Mouse (Mus musculus) liver, embryonic 11.5 days (tissue): ENCODE data around the gene Chadl. TPM values are rescaled to one million over a fixed set of nuclear protein-coding genes. Genes with fewer than 3 reads are reported as not detected.
"Not testable (repeated sequence)": the region's sequence is repeated elsewhere in the genome, so short reads cannot be mapped to it uniquely, and the experiment has no call there.

Experiments used
- ATAC-seq: fragments of 200-750 bp; cut with Nextera tagmentation; replicated peaks from 2 replicates; pipeline ENCODE4 v1.8.0; 2017; ENCODE audit warnings: moderate number of reproducible peaks, mild to moderate bottlenecking, moderate TSS enrichment, moderate library complexity; ENCODE audit not compliant: low FRiP score
- DNase-seq: peaks from one replicate; pipeline ENCODE4 v3.0.0-alpha.2; 2017; ENCODE audit warnings: low spot score
- H3K27ac ChIP-seq: fragments of 300-500 bp; sonication (generic); 2 replicates; pipeline ENCODE4 v1.5.1; 2014; ENCODE audit warnings: mild to moderate bottlenecking, low read depth, low read length, control low read depth
- H3K27me3 ChIP-seq: fragments of 300-500 bp; sonication (generic); replicated peaks from 2 replicates; pipeline ENCODE4 v1.6.1; 2014; ENCODE audit warnings: low read length, mixed read lengths; ENCODE audit not compliant: control insufficient read depth, insufficient read depth
- H3K36me3 ChIP-seq: fragments of 300-500 bp; sonication (generic); 2 replicates; pipeline ENCODE4 v1.6.1; 2014; ENCODE audit warnings: mild to moderate bottlenecking, low read length, moderate library complexity, mixed read lengths; ENCODE audit not compliant: control insufficient read depth, insufficient read depth
- H3K4me1 ChIP-seq: fragments of 300-500 bp; sonication (generic); replicated peaks from 2 replicates; pipeline ENCODE4 v1.6.1; 2014; ENCODE audit warnings: low read length, mixed read lengths; ENCODE audit not compliant: control insufficient read depth, insufficient read depth
- H3K4me2 ChIP-seq: fragments of 300-500 bp; sonication (generic); 2 replicates; pipeline ENCODE4 v1.6.1; 2014; ENCODE audit warnings: mild to moderate bottlenecking, control low read depth, moderate library complexity
- H3K4me3 ChIP-seq: fragments of 300-500 bp; sonication (generic); 2 replicates; pipeline ENCODE4 v1.5.1; 2014; ENCODE audit warnings: low read depth, low read length, control low read depth
- H3K9ac ChIP-seq: fragments of 300-500 bp; sonication (generic); 2 replicates; pipeline ENCODE4 v1.6.1; 2014; ENCODE audit warnings: low read depth, low read length, control low read depth
- H3K9me3 ChIP-seq: fragments of 300-500 bp; sonication (generic); 2 replicates; pipeline ENCODE4 v1.6.1; 2016; ENCODE audit warnings: low read length, inconsistent platforms, mixed read lengths; ENCODE audit not compliant: control insufficient read depth
- WGBS: fragments of 180-500 bp; shearing (Covaris S2); extraction: QIAGEN DNeasy Blood & Tissue Kit; methylation state at CpG from one replicate; pipeline ENCODE4 v1.1.7; 2014; 5-methylcytosine and 5-hydroxymethylcytosine counted together
- polyA plus RNA-seq: library from polyadenylated mRNA; unstranded; fragments of >200 nt; fragmentation: Nextera tagmentation; extraction: Ambion mirVana; gene quantifications from 2 replicates; pipeline ENCODE4 v1.2.1, GENCODE M21; 2014

The Chadl gene
- polyA plus RNA-seq, 1 experiment from 2014 or later: 1.5 TPM

GRCm38 (mm10) chr15:81708991-81709390 lies 11.9 kb upstream of the Chadl start:
- Histone ChIP-seq H3K4me1 (no peaks in the 10 kb centered on the region), H3K9me3 (no peaks in the 10 kb centered on the region), H3K9ac (no peak overlapping the region), H3K36me3 (peaks cover 84% of the 10 kb centered on the region), H3K27ac (no peak overlapping the region), H3K4me2 (no peak overlapping the region), H3K27me3 (no peaks in the 10 kb centered on the region), H3K4me3 (no peak overlapping the region)
- WGBS: 90% methylated on average over 11 of the region's 11 CpGs
- ATAC-seq: no peak
- DNase-seq: no peak

DNA sequence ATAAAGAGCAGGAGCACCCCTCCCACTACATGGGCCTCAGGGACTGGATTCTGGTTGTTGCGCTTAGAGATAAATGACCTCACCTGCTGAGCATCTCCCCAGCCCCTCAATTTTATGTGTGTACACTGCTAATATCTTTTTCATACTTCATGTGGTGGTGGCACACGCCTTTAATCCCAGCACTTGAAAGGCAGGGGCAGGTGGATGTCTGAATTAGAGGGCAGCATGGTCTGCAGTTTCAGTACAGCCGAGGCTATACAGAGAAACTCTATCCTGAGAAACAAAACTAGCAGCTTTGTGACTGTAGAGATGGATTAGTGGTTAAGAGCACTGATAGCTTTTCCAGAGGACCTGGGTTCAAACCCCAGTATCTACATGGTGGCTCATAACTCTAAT lies 6.0 kb upstream of the Chadl start:
- Histone ChIP-seq H3K4me1 (no peaks in the 10 kb centered on the region; the same call in 1 of the 2 replicates), H3K27ac (no peak overlapping the region), H3K4me2 (no peak overlapping the region), H3K9ac (no peak overlapping the region), H3K9me3 (no peaks in the 10 kb centered on the region), H3K4me3 (no peak overlapping the region), H3K27me3 (no peaks in the 10 kb centered on the region), H3K36me3 (peaks cover 43% of the 10 kb centered on the region)
- DNase-seq (no peak), ATAC-seq (peak; percentile 2; the same call in 1 of the 2 replicates)
- WGBS: 87% methylated on average over 3 of the region's 3 CpGs

DNA sequence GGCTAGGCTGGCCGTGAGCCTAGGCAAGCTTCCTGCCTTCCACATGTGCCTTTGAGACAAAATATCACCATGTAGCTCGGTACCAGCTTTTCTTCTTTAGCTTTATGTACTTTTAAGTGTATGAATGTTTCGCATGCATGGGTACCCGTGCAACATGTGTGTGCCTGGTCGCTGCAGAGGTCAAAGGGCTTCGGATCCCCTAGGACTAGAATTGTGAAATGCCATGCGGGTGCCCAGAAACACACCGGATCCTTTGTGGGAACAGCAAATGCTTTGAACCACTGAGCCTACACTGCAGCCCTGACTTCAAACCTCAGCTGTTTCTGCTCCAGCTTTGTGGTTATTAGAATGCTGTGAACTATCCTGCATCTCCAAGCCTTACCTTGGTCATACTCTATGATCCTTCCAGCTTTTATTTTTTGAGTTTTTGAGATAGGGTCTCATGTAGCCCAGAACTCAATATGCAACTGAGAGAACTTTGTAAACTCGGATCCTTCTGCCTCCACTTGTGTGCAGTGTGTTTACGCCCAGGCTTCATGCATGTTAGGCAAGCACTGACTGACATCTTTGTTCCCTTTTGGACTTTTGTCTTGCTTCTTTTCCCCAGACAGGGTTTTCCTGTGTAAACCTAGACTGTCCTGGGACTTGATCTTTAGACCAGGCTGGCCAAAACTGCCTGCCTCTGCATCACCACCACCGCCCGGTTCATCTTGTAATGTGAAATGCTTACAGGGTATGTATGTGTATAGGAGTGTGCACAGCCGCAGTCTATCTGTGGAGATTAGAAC lies 5.4 kb upstream of the Chadl start:
- Histone ChIP-seq H3K9me3 (no peaks in the 10 kb centered on the region), H3K36me3 (peaks cover 38% of the 10 kb centered on the region), H3K4me2 (no peak overlapping the region), H3K9ac (no peak overlapping the region), H3K27ac (no peak overlapping the region), H3K4me3 (no peak overlapping the region), H3K27me3 (no peaks in the 10 kb centered on the region), H3K4me1 (no peaks in the 10 kb centered on the region; the same call in 1 of the 2 replicates)
- WGBS: 85% methylated on average over 13 of the region's 13 CpGs
- peak; percentile 46; the same call in 1 of the 2 replicates for ATAC-seq
- DNase-seq: no peak

DNA sequence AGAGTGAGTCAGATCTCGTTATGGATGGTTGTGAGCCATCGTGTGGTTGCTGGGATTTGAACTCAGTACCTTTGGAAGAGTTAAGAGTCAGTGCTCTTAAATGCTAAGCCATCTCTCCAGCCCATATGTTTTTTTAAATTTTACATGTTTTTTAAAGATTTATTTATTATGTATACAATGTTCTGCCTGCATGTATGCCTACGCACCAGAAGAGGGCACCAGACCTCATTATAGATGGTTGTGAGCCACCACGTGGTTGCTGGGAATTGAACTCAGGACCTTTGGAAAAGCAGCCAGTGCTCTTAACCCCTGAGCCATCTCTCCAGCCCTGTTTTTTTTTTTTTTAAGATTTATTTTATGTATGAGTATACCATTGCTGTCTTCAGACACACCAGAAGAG lies 4.3 kb upstream of the Chadl start:
- H3K9ac ChIP-seq, H3K27me3 ChIP-seq, H3K4me1 ChIP-seq, H3K4me2 ChIP-seq, H3K9me3 ChIP-seq, ATAC-seq, DNase-seq, H3K4me3 ChIP-seq, H3K27ac ChIP-seq: not testable (repeated sequence)
- H3K36me3 ChIP-seq: peaks cover 36% of the 10 kb centered on the region
- 72% methylated on average over 4 of the region's 4 CpGs for WGBS

DNA sequence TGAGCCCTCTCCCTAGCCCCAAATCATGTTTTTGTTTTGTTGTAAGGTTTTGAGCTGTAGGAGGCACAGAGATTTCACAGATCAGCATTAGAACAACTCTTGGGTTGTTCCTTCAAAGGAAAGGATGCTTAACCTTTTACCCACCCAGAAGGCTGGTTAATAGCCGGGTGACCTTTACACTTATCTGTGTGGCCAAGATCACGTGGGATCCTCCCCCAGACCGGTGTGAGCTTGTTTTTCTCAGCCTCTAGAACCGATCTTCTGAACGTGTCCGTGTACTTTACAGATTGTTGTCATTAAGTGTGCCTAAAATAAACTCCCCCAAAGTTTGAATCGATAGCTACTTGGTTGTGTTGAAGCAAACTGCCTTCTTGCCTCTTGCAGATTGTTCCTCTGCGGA lies 3.5 kb upstream of the Chadl start:
- 60% methylated on average over 8 of the region's 8 CpGs for WGBS
- peaks cover 8% of the 10 kb centered on the region for H3K27me3 ChIP-seq
- no peak overlapping the region for H3K27ac ChIP-seq
- H3K4me1 ChIP-seq: no peaks in the 10 kb centered on the region; the same call in 1 of the 2 replicates
- no peak overlapping the region for H3K4me2 ChIP-seq
- no peak for DNase-seq
- no peak overlapping the region for H3K4me3 ChIP-seq
- no peak for ATAC-seq
- H3K9me3 ChIP-seq: no peaks in the 10 kb centered on the region
- no peak overlapping the region for H3K9ac ChIP-seq
- peaks cover 28% of the 10 kb centered on the region for H3K36me3 ChIP-seq

GRCm38 (mm10) chr15:81700161-81700560 lies 3.1 kb upstream of the Chadl start:
- H3K4me3 ChIP-seq: no peak overlapping the region
- no peak overlapping the region for H3K4me2 ChIP-seq
- peaks cover 12% of the 10 kb centered on the region for H3K27me3 ChIP-seq
- H3K9me3 ChIP-seq: no peaks in the 10 kb centered on the region
- peaks cover 24% of the 10 kb centered on the region for H3K36me3 ChIP-seq
- DNase-seq (no peak), ATAC-seq (no peak)
- 66% methylated on average over 2 of the region's 2 CpGs for WGBS
- no peak overlapping the region for H3K9ac ChIP-seq
- H3K4me1 ChIP-seq: no peaks in the 10 kb centered on the region; the same call in 1 of the 2 replicates
- H3K27ac ChIP-seq: no peak overlapping the region

DNA sequence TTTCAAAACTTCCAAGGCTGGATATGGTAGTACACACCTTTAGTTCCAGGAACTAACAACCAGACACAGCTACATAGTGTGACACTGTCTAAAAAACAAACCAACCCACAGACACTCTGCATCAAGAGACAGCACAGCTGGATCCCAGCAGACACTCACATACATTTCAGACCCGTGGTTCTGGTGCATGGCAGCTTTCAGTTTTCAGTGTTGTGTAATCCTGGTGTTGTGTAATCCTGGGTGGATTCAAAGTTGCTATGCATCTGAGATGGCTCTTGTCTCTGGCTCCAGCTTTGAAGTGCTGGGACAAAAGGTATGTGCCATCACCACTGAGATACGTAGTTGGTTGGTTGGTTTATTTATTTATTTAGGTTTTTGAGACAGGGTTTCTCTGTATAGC lies 1.4 kb upstream of the Chadl start:
- Histone ChIP-seq H3K27me3 (peaks cover 28% of the 10 kb centered on the region), H3K27ac (no peak overlapping the region), H3K36me3 (peaks cover 8% of the 10 kb centered on the region), H3K9ac (no peak overlapping the region), H3K9me3 (no peaks in the 10 kb centered on the region), H3K4me3 (no peak overlapping the region), H3K4me1 (peaks cover 8% of the 10 kb centered on the region; the same call in 1 of the 2 replicates), H3K4me2 (no peak overlapping the region)
- no peak for DNase-seq
- 52% methylated on average over 2 of the region's 2 CpGs for WGBS
- ATAC-seq: no peak

DNA sequence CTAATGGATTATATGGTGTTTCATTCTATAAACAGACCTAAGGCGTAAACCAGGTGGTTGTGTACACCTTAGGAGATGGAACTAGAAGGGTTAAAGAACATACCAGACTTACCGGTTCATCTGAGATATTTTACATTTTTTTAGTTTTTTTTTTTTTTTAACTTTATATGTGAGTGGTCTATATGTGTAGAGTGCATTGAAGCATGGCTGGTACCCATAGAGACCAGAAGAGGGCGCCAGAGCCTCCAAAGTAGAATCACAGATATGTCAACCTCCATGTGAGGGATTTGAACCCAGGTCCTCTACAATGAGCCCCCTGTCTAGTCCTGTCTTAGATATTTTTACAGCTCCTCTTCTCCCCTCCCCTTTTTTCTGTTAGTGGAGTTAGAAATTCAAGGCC lies 760 bp upstream of the Chadl start:
- peaks cover 1% of the 10 kb centered on the region; the same call in 1 of the 2 replicates for H3K36me3 ChIP-seq
- H3K9ac ChIP-seq: no peak overlapping the region
- no peak overlapping the region for H3K27ac ChIP-seq
- H3K4me2 ChIP-seq: no peak overlapping the region
- peaks cover 10% of the 10 kb centered on the region; the same call in 1 of the 2 replicates for H3K4me1 ChIP-seq
- H3K4me3 ChIP-seq: no peak overlapping the region
- H3K9me3 ChIP-seq: no peaks in the 10 kb centered on the region
- ATAC-seq (no peak), DNase-seq (no peak)
- WGBS: 46% methylated on average over 3 of the region's 3 CpGs
- H3K27me3 ChIP-seq: peaks cover 35% of the 10 kb centered on the region

- H3K27ac ChIP-seq: no peak overlapping the region
- DNase-seq: no peak
- peak overlapping the region; percentile 15; the same call in 1 of the 2 replicates for H3K9ac ChIP-seq
- H3K4me3 ChIP-seq: peak overlapping the region; percentile 47
- no peaks in the 10 kb centered on the region for H3K9me3 ChIP-seq
- WGBS: 32% methylated on average over 19 of the region's 19 CpGs
- peaks cover 50% of the 10 kb centered on the region for H3K27me3 ChIP-seq
- peaks cover 10% of the 10 kb centered on the region; the same call in 1 of the 2 replicates for H3K4me1 ChIP-seq
- H3K36me3 ChIP-seq: no peaks in the 10 kb centered on the region
- peak overlapping the region; percentile 71 for H3K4me2 ChIP-seq
- no peak for ATAC-seq
Measured at GRCm38 (mm10) chr15:81694891-81695290, 2.2 kb downstream of the Chadl start.
